Mouse (Mus musculus) spleen, embryonic (tissue): ENCODE data around the gene Vps37b.

Experiments used
- CTCF ChIA-PET: fragments of 350-600 bp; sonication (Branson Sonifier 250); formaldehyde crosslinking; loops from one replicate; lab custom pipeline; 2022; lab: Charles Lee

Vps37b gene

GRCm38 (mm10) chr5:123959018-123959417 is 73.1 kb downstream of the Vps37b start:
- CTCF ChIA-PET, result no interaction called here

- CTCF ChIA-PET, result interaction anchor here (0.6 kb wide), 1 partner anchor 105 kb away, joined by 3 read pairs; no protein-coding TSS in a partner anchor
Observed at GRCm38 (mm10) chr5:123957213-123957612, 74.9 kb downstream of the Vps37b start.
